Mouse (Mus musculus): ENCODE data around the gene Clk1. TPM values are rescaled to one million over a fixed set of nuclear protein-coding genes. Genes with fewer than 3 reads are reported as not detected.

The Clk1 gene
- polyA plus RNA-seq, 1 experiment: 45.9 TPM

GRCm38 (mm10) chr1:58422879-58423278 is 987 bp downstream of the Clk1 start:
- under 1% methylated on average over 13 of the region's 13 CpGs for WGBS

GRCm38 (mm10) chr1:58420961-58421360 is 2.9 kb downstream of the Clk1 start:
- peaks cover 4% of the 10 kb centered on the region; the same call in 1 of the 2 replicates for H3K4me1 ChIP-seq (ENCODE audit: control insufficient read depth, insufficient read depth, low read length)
- peaks cover 31% of the 10 kb centered on the region for H3K36me3 ChIP-seq (ENCODE audit: control insufficient read depth, insufficient read depth, low read length)
- no peak overlapping the region for H3K27ac ChIP-seq (ENCODE audit: insufficient read depth, low read depth, low read length)
- no peak for TF ChIP-seq POLR2A (IDR thresholded peaks at IDR 0.05; ENCODE audit: low read depth, low read length)
- TF ChIP-seq CTCF (conservative IDR thresholded peaks at IDR 0.05; ENCODE audit: insufficient read depth, insufficient read length, low read depth, low read length): no peak
- 13% methylated on average over 7 of the region's 7 CpGs for whole genome bisulfite sequencing
- no peak for DNase-seq
- H3K4me3 ChIP-seq (ENCODE audit: insufficient read depth, low read depth, low read length): no peak overlapping the region
- H3K27me3 ChIP-seq (replicated peaks; ENCODE audit: control insufficient read depth, insufficient read depth, low read length): no peaks in the 10 kb centered on the region

More at GRCm38 (mm10) chr1:58422879-58423278, 987 bp downstream of the Clk1 start:
- H3K4me3 ChIP-seq (ENCODE audit: insufficient read depth, low read depth, low read length): peak overlapping the region; percentile 53
- no peaks in the 10 kb centered on the region for H3K27me3 ChIP-seq (replicated peaks; ENCODE audit: control insufficient read depth, insufficient read depth, low read length)
- no peak for TF ChIP-seq POLR2A (IDR thresholded peaks at IDR 0.05; ENCODE audit: low read depth, low read length)
- no peak for TF ChIP-seq CTCF (conservative IDR thresholded peaks at IDR 0.05; ENCODE audit: insufficient read depth, insufficient read length, low read depth, low read length)
- peaks cover 21% of the 10 kb centered on the region for H3K36me3 ChIP-seq (ENCODE audit: control insufficient read depth, insufficient read depth, low read length)
- peaks cover 4% of the 10 kb centered on the region; the same call in 1 of the 2 replicates for H3K4me1 ChIP-seq (ENCODE audit: control insufficient read depth, insufficient read depth, low read length)
- DNase-seq: peak; percentile 76
- peak overlapping the region; percentile 94 for H3K27ac ChIP-seq (ENCODE audit: insufficient read depth, low read depth, low read length)

GRCm38 (mm10) chr1:58420032-58420431 is 3.8 kb downstream of the Clk1 start:
- 48% methylated on average over 10 of the region's 10 CpGs for WGBS
- Histone ChIP-seq H3K27ac (ENCODE audit: insufficient read depth, low read depth, low read length) (no peak overlapping the region), H3K4me3 (ENCODE audit: insufficient read depth, low read depth, low read length) (no peak overlapping the region), H3K36me3 (ENCODE audit: control insufficient read depth, insufficient read depth, low read length) (peaks cover 35% of the 10 kb centered on the region), H3K27me3 (replicated peaks; ENCODE audit: control insufficient read depth, insufficient read depth, low read length) (no peaks in the 10 kb centered on the region), H3K4me1 (ENCODE audit: control insufficient read depth, insufficient read depth, low read length) (peaks cover 4% of the 10 kb centered on the region; the same call in 1 of the 2 replicates)
- DNase-seq: no peak
- TF ChIP-seq CTCF (conservative IDR thresholded peaks at IDR 0.05; ENCODE audit: insufficient read depth, insufficient read length, low read depth, low read length) (no peak), POLR2A (IDR thresholded peaks at IDR 0.05; ENCODE audit: low read depth, low read length) (no peak)

- no peak overlapping the region for H3K4me3 ChIP-seq (ENCODE audit: insufficient read depth, low read depth, low read length)
- peaks cover 56% of the 10 kb centered on the region for H3K36me3 ChIP-seq (ENCODE audit: control insufficient read depth, insufficient read depth, low read length)
- 70% methylated on average over 2 of the region's 2 CpGs for WGBS
- no peaks in the 10 kb centered on the region for H3K27me3 ChIP-seq (replicated peaks; ENCODE audit: control insufficient read depth, insufficient read depth, low read length)
- no peaks in the 10 kb centered on the region; the same call in 1 of the 2 replicates for H3K4me1 ChIP-seq (ENCODE audit: control insufficient read depth, insufficient read depth, low read length)
- TF ChIP-seq POLR2A (IDR thresholded peaks at IDR 0.05; ENCODE audit: low read depth, low read length) (no peak), CTCF (conservative IDR thresholded peaks at IDR 0.05; ENCODE audit: insufficient read depth, insufficient read length, low read depth, low read length) (no peak)
- no peak overlapping the region for H3K27ac ChIP-seq (ENCODE audit: insufficient read depth, low read depth, low read length)
- no peak for DNase-seq
These were observed 7.8 kb downstream of the Clk1 start for GRCm38 (mm10) chr1:58416048-58416447.

GRCm38 (mm10) chr1:58415442-58415841 is 8.4 kb downstream of the Clk1 start:
- no peak overlapping the region for H3K4me3 ChIP-seq (ENCODE audit: insufficient read depth, low read depth, low read length)
- H3K27ac ChIP-seq (ENCODE audit: insufficient read depth, low read depth, low read length): no peak overlapping the region
- H3K36me3 ChIP-seq (ENCODE audit: control insufficient read depth, insufficient read depth, low read length): peaks cover 60% of the 10 kb centered on the region
- peak; percentile 32; the same call in 1 of the 2 replicates for TF ChIP-seq CTCF (conservative IDR thresholded peaks at IDR 0.05; ENCODE audit: insufficient read depth, insufficient read length, low read depth, low read length)
- no peak for TF ChIP-seq POLR2A (IDR thresholded peaks at IDR 0.05; ENCODE audit: low read depth, low read length)
- H3K27me3 ChIP-seq (replicated peaks; ENCODE audit: control insufficient read depth, insufficient read depth, low read length): no peaks in the 10 kb centered on the region
- WGBS: 36% methylated on average over 1 of the region's 1 CpGs
- DNase-seq: no peak
- no peaks in the 10 kb centered on the region; the same call in 1 of the 2 replicates for H3K4me1 ChIP-seq (ENCODE audit: control insufficient read depth, insufficient read depth, low read length)

- TF ChIP-seq CTCF (conservative IDR thresholded peaks at IDR 0.05; ENCODE audit: insufficient read depth, insufficient read length, low read depth, low read length) (no peak), POLR2A (IDR thresholded peaks at IDR 0.05; ENCODE audit: low read depth, low read length) (no peak)
These were observed 13.1 kb downstream of the Clk1 start for GRCm38 (mm10) chr1:58410776-58411175.

GRCm38 (mm10) chr1:58410198-58410588 is 13.7 kb downstream of the Clk1 start:
- peaks cover 39% of the 10 kb centered on the region for H3K36me3 ChIP-seq (ENCODE audit: control insufficient read depth, insufficient read depth, low read length)
- TF ChIP-seq POLR2A (IDR thresholded peaks at IDR 0.05; ENCODE audit: low read depth, low read length) (no peak), CTCF (conservative IDR thresholded peaks at IDR 0.05; ENCODE audit: insufficient read depth, insufficient read length, low read depth, low read length) (no peak)
- no peak overlapping the region for H3K4me3 ChIP-seq (ENCODE audit: insufficient read depth, low read depth, low read length)
- H3K27ac ChIP-seq (ENCODE audit: insufficient read depth, low read depth, low read length): no peak overlapping the region
- 70% methylated on average over 3 of the region's 3 CpGs for WGBS
- no peak for DNase-seq
- H3K4me1 ChIP-seq (ENCODE audit: control insufficient read depth, insufficient read depth, low read length): no peaks in the 10 kb centered on the region
- H3K27me3 ChIP-seq (replicated peaks; ENCODE audit: control insufficient read depth, insufficient read depth, low read length): no peaks in the 10 kb centered on the region

More at GRCm38 (mm10) chr1:58410776-58411175, 13.1 kb downstream of the Clk1 start:
- no peaks in the 10 kb centered on the region for H3K4me1 ChIP-seq (ENCODE audit: control insufficient read depth, insufficient read depth, low read length)
- no peaks in the 10 kb centered on the region for H3K27me3 ChIP-seq (replicated peaks; ENCODE audit: control insufficient read depth, insufficient read depth, low read length)
- H3K36me3 ChIP-seq (ENCODE audit: control insufficient read depth, insufficient read depth, low read length): peaks cover 41% of the 10 kb centered on the region
- 83% methylated on average over 7 of the region's 7 CpGs for WGBS
- H3K4me3 ChIP-seq (ENCODE audit: insufficient read depth, low read depth, low read length): no peak overlapping the region
- DNase-seq: no peak
- no peak overlapping the region for H3K27ac ChIP-seq (ENCODE audit: insufficient read depth, low read depth, low read length)

Data from kidney, adult 2 months (tissue).